Mouse (Mus musculus): ENCODE data around the gene Ptov1. TPM values are rescaled to one million over a fixed set of nuclear protein-coding genes. Genes with fewer than 3 reads are reported as not detected.

Gene Ptov1
- polyA plus RNA-seq, 1 experiment from 2014 or later = 480 TPM

- Histone ChIP-seq H3K27ac (replicated peaks; ENCODE audit: low read depth, low read length) (no peak overlapping the region), H3K9me3 (ENCODE audit: control insufficient read depth, low read length) (no peaks in the 10 kb centered on the region), H3K4me2 (ENCODE audit: low read length) (no peak overlapping the region), H3K27me3 (ENCODE audit: control insufficient read depth, insufficient read depth, low read length) (no peaks in the 10 kb centered on the region), H3K9ac (replicated peaks; ENCODE audit: low read length) (no peak overlapping the region), H3K4me3 (replicated peaks; ENCODE audit: low read depth, low read length) (no peak overlapping the region), H3K4me1 (ENCODE audit: control insufficient read depth, insufficient read depth, low read length) (0 out of 2 replicates have a peak, but pooled peaks cover 5% of the 10 kb centered on the region), H3K36me3 (ENCODE audit: control insufficient read depth, insufficient read depth, low read length) (peaks cover 98% of the 10 kb centered on the region)
- 92% methylated on average over 20 of the region's 20 CpGs for WGBS
- DNase-seq (no peak), ATAC-seq (ENCODE audit: low FRiP score, low TSS enrichment) (no peak)
Observed at GRCm38 (mm10) chr7:44905430-44905829, 35.8 kb upstream of the Ptov1 start.

GRCm38 (mm10) chr7:44901230-44901722, 31.7 kb upstream of the Ptov1 start:
- ATAC-seq (ENCODE audit: low FRiP score, low TSS enrichment) (peak; percentile 9; the same call in 1 of the 2 replicates), DNase-seq (peak; percentile 74)
- H3K27ac ChIP-seq (replicated peaks; ENCODE audit: low read depth, low read length) = 0 out of 2 replicates have a peak overlapping the region, but pooled peaks have one; percentile 37
- 0 out of 2 replicates have a peak, but pooled peaks cover 16% of the 10 kb centered on the region for H3K4me1 ChIP-seq (ENCODE audit: control insufficient read depth, insufficient read depth, low read length)
- no peak overlapping the region for H3K4me3 ChIP-seq (replicated peaks; ENCODE audit: low read depth, low read length)
- H3K36me3 ChIP-seq (ENCODE audit: control insufficient read depth, insufficient read depth, low read length) = peaks cover 73% of the 10 kb centered on the region
- H3K27me3 ChIP-seq (ENCODE audit: control insufficient read depth, insufficient read depth, low read length) = no peaks in the 10 kb centered on the region
- WGBS = 19% methylated on average over 21 of the region's 21 CpGs
- H3K9me3 ChIP-seq (ENCODE audit: control insufficient read depth, low read length) = no peaks in the 10 kb centered on the region
- H3K4me2 ChIP-seq (ENCODE audit: low read length) = peak overlapping the region; percentile 32
- 0 out of 2 replicates have a peak overlapping the region, but pooled peaks have one; percentile 20 for H3K9ac ChIP-seq (replicated peaks; ENCODE audit: low read length)

GRCm38 (mm10) chr7:44900632-44901031, 31.0 kb upstream of the Ptov1 start:
- 0 out of 2 replicates have a peak, but pooled peaks cover 17% of the 10 kb centered on the region for H3K4me1 ChIP-seq (ENCODE audit: control insufficient read depth, insufficient read depth, low read length)
- WGBS = 87% methylated on average over 11 of the region's 11 CpGs
- ATAC-seq (ENCODE audit: low FRiP score, low TSS enrichment) = no peak
- no peaks in the 10 kb centered on the region for H3K9me3 ChIP-seq (ENCODE audit: control insufficient read depth, low read length)
- no peaks in the 10 kb centered on the region for H3K27me3 ChIP-seq (ENCODE audit: control insufficient read depth, insufficient read depth, low read length)
- H3K4me3 ChIP-seq (replicated peaks; ENCODE audit: low read depth, low read length) = no peak overlapping the region
- H3K9ac ChIP-seq (replicated peaks; ENCODE audit: low read length) = no peak overlapping the region
- no peak overlapping the region for H3K27ac ChIP-seq (replicated peaks; ENCODE audit: low read depth, low read length)
- DNase-seq = no peak
- no peak overlapping the region for H3K4me2 ChIP-seq (ENCODE audit: low read length)
- H3K36me3 ChIP-seq (ENCODE audit: control insufficient read depth, insufficient read depth, low read length) = peaks cover 67% of the 10 kb centered on the region

- Histone ChIP-seq H3K27me3 (ENCODE audit: control insufficient read depth, insufficient read depth, low read length) (no peaks in the 10 kb centered on the region), H3K4me2 (ENCODE audit: low read length) (no peak overlapping the region), H3K4me3 (replicated peaks; ENCODE audit: low read depth, low read length) (no peak overlapping the region), H3K9ac (replicated peaks; ENCODE audit: low read length) (no peak overlapping the region), H3K4me1 (ENCODE audit: control insufficient read depth, insufficient read depth, low read length) (peaks cover 33% of the 10 kb centered on the region), H3K9me3 (ENCODE audit: control insufficient read depth, low read length) (no peaks in the 10 kb centered on the region), H3K27ac (replicated peaks; ENCODE audit: low read depth, low read length) (no peak overlapping the region), H3K36me3 (ENCODE audit: control insufficient read depth, insufficient read depth, low read length) (peaks cover 46% of the 10 kb centered on the region)
- DNase-seq = no peak
- 38% methylated on average over 19 of the region's 19 CpGs for WGBS
- no peak for ATAC-seq (ENCODE audit: low FRiP score, low TSS enrichment)
Observed at GRCm38 (mm10) chr7:44898607-44899006, 29.0 kb upstream of the Ptov1 start.

- Histone ChIP-seq H3K9me3 (ENCODE audit: control insufficient read depth, low read length) (no peaks in the 10 kb centered on the region), H3K4me1 (ENCODE audit: control insufficient read depth, insufficient read depth, low read length) (peaks cover 39% of the 10 kb centered on the region), H3K27ac (replicated peaks; ENCODE audit: low read depth, low read length) (peak overlapping the region; percentile 85), H3K36me3 (ENCODE audit: control insufficient read depth, insufficient read depth, low read length) (peaks cover 27% of the 10 kb centered on the region), H3K9ac (replicated peaks; ENCODE audit: low read length) (peak overlapping the region; percentile 70), H3K4me2 (ENCODE audit: low read length) (peak overlapping the region; percentile 84), H3K4me3 (replicated peaks; ENCODE audit: low read depth, low read length) (peak overlapping the region; percentile 63), H3K27me3 (ENCODE audit: control insufficient read depth, insufficient read depth, low read length) (no peaks in the 10 kb centered on the region)
- DNase-seq (no peak), ATAC-seq (ENCODE audit: low FRiP score, low TSS enrichment) (no peak)
- WGBS = 25% methylated on average over 10 of the region's 10 CpGs
Observed at GRCm38 (mm10) chr7:44896499-44896898, 26.9 kb upstream of the Ptov1 start.

GRCm38 (mm10) chr7:44895593-44896434, 26.2 kb upstream of the Ptov1 start, which contains the start of gene Fuz:
Fuz (plus strand) TSS chr7:44896079.
- under 1% methylated on average over 34 of the region's 34 CpGs for WGBS
- H3K4me1 ChIP-seq (ENCODE audit: control insufficient read depth, insufficient read depth, low read length) = peaks cover 43% of the 10 kb centered on the region
- DNase-seq = peak; percentile 97
- H3K27me3 ChIP-seq (ENCODE audit: control insufficient read depth, insufficient read depth, low read length) = no peaks in the 10 kb centered on the region
- peak within 1 kb of the TSS; percentile 84 for H3K4me2 ChIP-seq (ENCODE audit: low read length)
- peak; percentile 81 for ATAC-seq (ENCODE audit: low FRiP score, low TSS enrichment)
- H3K36me3 ChIP-seq (ENCODE audit: control insufficient read depth, insufficient read depth, low read length) = peaks cover 20% of the 10 kb centered on the region
- H3K9me3 ChIP-seq (ENCODE audit: control insufficient read depth, low read length) = no peaks in the 10 kb centered on the region
- peak within 1 kb of the TSS; percentile 63 for H3K4me3 ChIP-seq (replicated peaks; ENCODE audit: low read depth, low read length)
- H3K9ac ChIP-seq (replicated peaks; ENCODE audit: low read length) = peak within 1 kb of the TSS; percentile 70
- H3K27ac ChIP-seq (replicated peaks; ENCODE audit: low read depth, low read length) = peak within 1 kb of the TSS; percentile 85

GRCm38 (mm10) chr7:44895206-44895592, 25.6 kb upstream of the Ptov1 start:
- Histone ChIP-seq H3K4me1 (ENCODE audit: control insufficient read depth, insufficient read depth, low read length) (peaks cover 49% of the 10 kb centered on the region), H3K27ac (replicated peaks; ENCODE audit: low read depth, low read length) (peak overlapping the region; percentile 85), H3K4me3 (replicated peaks; ENCODE audit: low read depth, low read length) (peak overlapping the region; percentile 63), H3K9ac (replicated peaks; ENCODE audit: low read length) (0 out of 2 replicates have a peak overlapping the region, but pooled peaks have one; percentile 18), H3K9me3 (ENCODE audit: control insufficient read depth, low read length) (no peaks in the 10 kb centered on the region), H3K27me3 (ENCODE audit: control insufficient read depth, insufficient read depth, low read length) (no peaks in the 10 kb centered on the region), H3K36me3 (ENCODE audit: control insufficient read depth, insufficient read depth, low read length) (peaks cover 20% of the 10 kb centered on the region), H3K4me2 (ENCODE audit: low read length) (peak overlapping the region; percentile 84)
- ATAC-seq (ENCODE audit: low FRiP score, low TSS enrichment) = no peak
- DNase-seq = no peak
- 16% methylated on average over 7 of the region's 7 CpGs for WGBS

GRCm38 (mm10) chr7:44894175-44894574, 24.6 kb upstream of the Ptov1 start:
- Histone ChIP-seq H3K9ac (replicated peaks; ENCODE audit: low read length) (no peak overlapping the region), H3K4me1 (ENCODE audit: control insufficient read depth, insufficient read depth, low read length) (peaks cover 50% of the 10 kb centered on the region), H3K27ac (replicated peaks; ENCODE audit: low read depth, low read length) (peak overlapping the region; percentile 85), H3K36me3 (ENCODE audit: control insufficient read depth, insufficient read depth, low read length) (peaks cover 17% of the 10 kb centered on the region), H3K9me3 (ENCODE audit: control insufficient read depth, low read length) (no peaks in the 10 kb centered on the region), H3K4me2 (ENCODE audit: low read length) (no peak overlapping the region), H3K27me3 (ENCODE audit: control insufficient read depth, insufficient read depth, low read length) (no peaks in the 10 kb centered on the region), H3K4me3 (replicated peaks; ENCODE audit: low read depth, low read length) (no peak overlapping the region)
- no peak for DNase-seq
- ATAC-seq (ENCODE audit: low FRiP score, low TSS enrichment) = no peak
- WGBS = 94% methylated on average over 3 of the region's 3 CpGs
